Mouse (Mus musculus): Measurements from ENCODE around the gene Vax1. TPM values are rescaled to one million over a fixed set of nuclear protein-coding genes. Genes with fewer than 3 reads are reported as not detected.

Vax1 gene
- polyA plus RNA-seq, 1 experiment from 2014 or later: not detected

- H3K4me1 ChIP-seq (replicated peaks): no peaks in the 10 kb centered on the region
- no peaks in the 10 kb centered on the region for H3K36me3 ChIP-seq (replicated peaks)
- 54% methylated on average over 9 of the region's 9 CpGs for WGBS (ENCODE audit: insufficient replicate concordance)
- H3K27ac ChIP-seq (replicated peaks): no peak overlapping the region
- no peaks in the 10 kb centered on the region for H3K27me3 ChIP-seq
- no peak overlapping the region for H3K9ac ChIP-seq
- no peaks in the 10 kb centered on the region for H3K9me3 ChIP-seq (replicated peaks)
- no peak for ATAC-seq (ENCODE audit: insufficient read depth)
- H3K4me3 ChIP-seq (replicated peaks): no peak overlapping the region
- no peak overlapping the region for H3K4me2 ChIP-seq
Measured at GRCm38 (mm10) chr19:59145492-59146140, 24.2 kb downstream of the Vax1 start.

GRCm38 (mm10) chr19:59145064-59145463 is 24.8 kb downstream of the Vax1 start:
- Histone ChIP-seq H3K4me1 (replicated peaks) (no peaks in the 10 kb centered on the region), H3K4me3 (replicated peaks) (no peak overlapping the region), H3K27ac (replicated peaks) (no peak overlapping the region), H3K36me3 (replicated peaks) (no peaks in the 10 kb centered on the region), H3K27me3 (no peaks in the 10 kb centered on the region), H3K9me3 (replicated peaks) (no peaks in the 10 kb centered on the region), H3K4me2 (no peak overlapping the region), H3K9ac (no peak overlapping the region)
- WGBS (ENCODE audit: insufficient replicate concordance): 54% methylated on average over 6 of the region's 6 CpGs
- ATAC-seq (ENCODE audit: insufficient read depth): no peak

- Histone ChIP-seq H3K27ac (replicated peaks) (no peak overlapping the region), H3K9me3 (replicated peaks) (no peaks in the 10 kb centered on the region), H3K36me3 (replicated peaks) (no peaks in the 10 kb centered on the region), H3K4me1 (replicated peaks) (no peaks in the 10 kb centered on the region), H3K4me2 (no peak overlapping the region), H3K4me3 (replicated peaks) (no peak overlapping the region), H3K27me3 (no peaks in the 10 kb centered on the region), H3K9ac (no peak overlapping the region)
- no peak for ATAC-seq (ENCODE audit: insufficient read depth)
- WGBS (ENCODE audit: insufficient replicate concordance): 55% methylated on average over 4 of the region's 4 CpGs
Measured at GRCm38 (mm10) chr19:59142206-59142605, 27.6 kb downstream of the Vax1 start.

GRCm38 (mm10) chr19:59135387-59135786 is 34.5 kb downstream of the Vax1 start:
- H3K9ac ChIP-seq: no peak overlapping the region

GRCm38 (mm10) chr19:59134916-59135315 is 34.9 kb downstream of the Vax1 start:
- H3K4me3 ChIP-seq (replicated peaks): no peak overlapping the region
- H3K9me3 ChIP-seq (replicated peaks): no peaks in the 10 kb centered on the region
- H3K27me3 ChIP-seq: no peaks in the 10 kb centered on the region
- no peak for ATAC-seq (ENCODE audit: insufficient read depth)
- no peaks in the 10 kb centered on the region for H3K4me1 ChIP-seq (replicated peaks)
- H3K36me3 ChIP-seq (replicated peaks): no peaks in the 10 kb centered on the region
- H3K4me2 ChIP-seq: no peak overlapping the region
- WGBS (ENCODE audit: insufficient replicate concordance): 29% methylated on average over 2 of the region's 2 CpGs
- H3K27ac ChIP-seq (replicated peaks): no peak overlapping the region
- no peak overlapping the region for H3K9ac ChIP-seq

More at GRCm38 (mm10) chr19:59135387-59135786, 34.5 kb downstream of the Vax1 start:
- no peak overlapping the region for H3K4me3 ChIP-seq (replicated peaks)
- no peak for ATAC-seq (ENCODE audit: insufficient read depth)
- WGBS (ENCODE audit: insufficient replicate concordance): 52% methylated on average over 8 of the region's 8 CpGs
- H3K9me3 ChIP-seq (replicated peaks): no peaks in the 10 kb centered on the region
- no peaks in the 10 kb centered on the region for H3K27me3 ChIP-seq
- no peaks in the 10 kb centered on the region for H3K4me1 ChIP-seq (replicated peaks)
- H3K4me2 ChIP-seq: no peak overlapping the region
- no peaks in the 10 kb centered on the region for H3K36me3 ChIP-seq (replicated peaks)
- no peak overlapping the region for H3K27ac ChIP-seq (replicated peaks)

GRCm38 (mm10) chr19:59133202-59133601 is 36.7 kb downstream of the Vax1 start:
- Histone ChIP-seq H3K4me2 (no peak overlapping the region), H3K27ac (replicated peaks) (no peak overlapping the region), H3K4me1 (replicated peaks) (no peaks in the 10 kb centered on the region), H3K36me3 (replicated peaks) (no peaks in the 10 kb centered on the region), H3K27me3 (no peaks in the 10 kb centered on the region), H3K9ac (no peak overlapping the region), H3K9me3 (replicated peaks) (no peaks in the 10 kb centered on the region), H3K4me3 (replicated peaks) (no peak overlapping the region)
- WGBS (ENCODE audit: insufficient replicate concordance): 67% methylated on average over 11 of the region's 11 CpGs
- no peak for ATAC-seq (ENCODE audit: insufficient read depth)

GRCm38 (mm10) chr19:59129671-59130070 is 40.2 kb downstream of the Vax1 start:
- H3K9ac ChIP-seq: no peak overlapping the region
- no peaks in the 10 kb centered on the region for H3K36me3 ChIP-seq (replicated peaks)
- no peaks in the 10 kb centered on the region for H3K4me1 ChIP-seq (replicated peaks)
- H3K9me3 ChIP-seq (replicated peaks): no peaks in the 10 kb centered on the region
- H3K27me3 ChIP-seq: no peaks in the 10 kb centered on the region
- H3K27ac ChIP-seq (replicated peaks): no peak overlapping the region
- no peak overlapping the region for H3K4me2 ChIP-seq
- no peak for ATAC-seq (ENCODE audit: insufficient read depth)
- H3K4me3 ChIP-seq (replicated peaks): no peak overlapping the region
- 59% methylated on average over 2 of the region's 2 CpGs for WGBS (ENCODE audit: insufficient replicate concordance)

GRCm38 (mm10) chr19:59128531-59129204 is 41.2 kb downstream of the Vax1 start:
- 62% methylated on average over 8 of the region's 8 CpGs for WGBS (ENCODE audit: insufficient replicate concordance)
- H3K27me3 ChIP-seq: no peaks in the 10 kb centered on the region
- no peaks in the 10 kb centered on the region for H3K9me3 ChIP-seq (replicated peaks)
- H3K4me1 ChIP-seq (replicated peaks): no peaks in the 10 kb centered on the region
- ATAC-seq (ENCODE audit: insufficient read depth): no peak
- H3K4me3 ChIP-seq (replicated peaks): no peak overlapping the region
- H3K36me3 ChIP-seq (replicated peaks): no peaks in the 10 kb centered on the region
- no peak overlapping the region for H3K4me2 ChIP-seq
- H3K9ac ChIP-seq: no peak overlapping the region
- no peak overlapping the region for H3K27ac ChIP-seq (replicated peaks)

- no peak for ATAC-seq (ENCODE audit: insufficient read depth)
- 55% methylated on average over 3 of the region's 3 CpGs for whole genome bisulfite sequencing (ENCODE audit: insufficient replicate concordance)
- no peak overlapping the region for H3K4me2 ChIP-seq
- no peaks in the 10 kb centered on the region for H3K9me3 ChIP-seq (replicated peaks)
- H3K4me3 ChIP-seq (replicated peaks): no peak overlapping the region
- no peak overlapping the region for H3K9ac ChIP-seq
- H3K27ac ChIP-seq (replicated peaks): no peak overlapping the region
- no peaks in the 10 kb centered on the region for H3K36me3 ChIP-seq (replicated peaks)
- no peaks in the 10 kb centered on the region for H3K4me1 ChIP-seq (replicated peaks)
- no peaks in the 10 kb centered on the region for H3K27me3 ChIP-seq
Measured at GRCm38 (mm10) chr19:59127424-59127823, 42.4 kb downstream of the Vax1 start.

Other genes starting within 250 kb of the Vax1 start
- not detected in 2 replicates for gene Eno4, start 226.6 kb downstream of the Vax1 start, polyA plus RNA-seq (2015; fragmentation: Nextera tagmentation; extraction: Ambion mirVana)
- gene Hspa12a, start 226.4 kb downstream of the Vax1 start, polyA plus RNA-seq (2015; fragmentation: Nextera tagmentation; extraction: Ambion mirVana): 0.33 and 0.39 TPM in 2 replicates
- gene Shtn1, start 94.0 kb downstream of the Vax1 start, polyA plus RNA-seq (2015; fragmentation: Nextera tagmentation; extraction: Ambion mirVana): 0.53 and 0.89 TPM in 2 replicates
- not detected in 2 replicates for gene Kcnk18, start 49.2 kb upstream of the Vax1 start, polyA plus RNA-seq (2015; fragmentation: Nextera tagmentation; extraction: Ambion mirVana)
- 2.8 and 3.0 TPM in 2 replicates for gene Slc18a2, start 90.8 kb upstream of the Vax1 start, polyA plus RNA-seq (2015; fragmentation: Nextera tagmentation; extraction: Ambion mirVana)
- gene Rps12-ps3, start 152.2 kb upstream of the Vax1 start, polyA plus RNA-seq (2015; fragmentation: Nextera tagmentation; extraction: Ambion mirVana): 13.3 TPM in 1 of 2 replicates, not detected in the other
- gene Pdzd8, start 175.7 kb upstream of the Vax1 start, polyA plus RNA-seq (2015; fragmentation: Nextera tagmentation; extraction: Ambion mirVana): 3.7 and 4.0 TPM in 2 replicates

All from liver, embryonic 15.5 days (tissue).